Mouse (Mus musculus): ENCODE data around the gene Zswim3. TPM values are rescaled to one million over a fixed set of nuclear protein-coding genes. Genes with fewer than 3 reads are reported as not detected.

The Zswim3 gene
- polyA plus RNA-seq, 1 experiment from 2014 or later: 6.4 TPM

- H3K27ac ChIP-seq (replicated peaks; ENCODE audit: low read depth, low read length): no peak overlapping the region
Measured at GRCm38 (mm10) chr2:164767812-164768540, 36.9 kb upstream of the Zswim3 start.

GRCm38 (mm10) chr2:164769258-164770037 is 35.5 kb upstream of the Zswim3 start, which contains the start of gene Ube2c:
TSS of gene Ube2c (plus strand) at chr2:164769898.
- H3K4me1 ChIP-seq (ENCODE audit: control insufficient read depth, insufficient read depth, low read length): peaks cover 18% of the 10 kb centered on the region; the same call in 1 of the 2 replicates
- no peaks in the 10 kb centered on the region for H3K9me3 ChIP-seq (ENCODE audit: control insufficient read depth, low read length)
- peaks cover 50% of the 10 kb centered on the region for H3K36me3 ChIP-seq (ENCODE audit: control insufficient read depth, insufficient read depth, low read length)
- 2% methylated on average over 53 of the region's 53 CpGs for WGBS
- peak within 1 kb of the TSS; percentile 82 for H3K9ac ChIP-seq (ENCODE audit: low read depth, low read length)
- peak within 1 kb of the TSS; percentile 93 for H3K4me3 ChIP-seq (ENCODE audit: low read depth, low read length)
- DNase-seq (ENCODE audit: low spot score) (peak; percentile 100), ATAC-seq (ENCODE audit: low read depth) (peak; percentile 99)
- H3K27me3 ChIP-seq (replicated peaks; ENCODE audit: control insufficient read depth, insufficient read depth, low read length): no peaks in the 10 kb centered on the region
- H3K4me2 ChIP-seq (ENCODE audit: low read depth, low read length): peak within 1 kb of the TSS; percentile 93
- H3K27ac ChIP-seq (replicated peaks; ENCODE audit: low read depth, low read length): peak within 1 kb of the TSS; percentile 48; the same call in 1 of the 2 replicates

More at GRCm38 (mm10) chr2:164767812-164768540, 36.9 kb upstream of the Zswim3 start:
- Histone ChIP-seq H3K4me3 (ENCODE audit: low read depth, low read length) (no peak overlapping the region), H3K27me3 (replicated peaks; ENCODE audit: control insufficient read depth, insufficient read depth, low read length) (no peaks in the 10 kb centered on the region), H3K4me1 (ENCODE audit: control insufficient read depth, insufficient read depth, low read length) (peaks cover 18% of the 10 kb centered on the region; the same call in 1 of the 2 replicates), H3K4me2 (ENCODE audit: low read depth, low read length) (no peak overlapping the region), H3K9me3 (ENCODE audit: control insufficient read depth, low read length) (no peaks in the 10 kb centered on the region), H3K9ac (ENCODE audit: low read depth, low read length) (no peak overlapping the region), H3K36me3 (ENCODE audit: control insufficient read depth, insufficient read depth, low read length) (peaks cover 53% of the 10 kb centered on the region)
- 97% methylated on average over 15 of the region's 15 CpGs for WGBS
- ATAC-seq (ENCODE audit: low read depth) (no peak), DNase-seq (ENCODE audit: low spot score) (no peak)

- 4% methylated on average over 15 of the region's 15 CpGs for WGBS
- DNase-seq (ENCODE audit: low spot score) (no peak), ATAC-seq (ENCODE audit: low read depth) (no peak)
- Histone ChIP-seq H3K27ac (replicated peaks; ENCODE audit: low read depth, low read length) (0 out of 2 replicates have a peak overlapping the region, but pooled peaks have one; percentile 48), H3K9me3 (ENCODE audit: control insufficient read depth, low read length) (no peaks in the 10 kb centered on the region), H3K4me1 (ENCODE audit: control insufficient read depth, insufficient read depth, low read length) (peaks cover 18% of the 10 kb centered on the region; the same call in 1 of the 2 replicates), H3K9ac (ENCODE audit: low read depth, low read length) (peak overlapping the region; percentile 82), H3K27me3 (replicated peaks; ENCODE audit: control insufficient read depth, insufficient read depth, low read length) (no peaks in the 10 kb centered on the region), H3K4me2 (ENCODE audit: low read depth, low read length) (peak overlapping the region; percentile 93), H3K36me3 (ENCODE audit: control insufficient read depth, insufficient read depth, low read length) (peaks cover 42% of the 10 kb centered on the region), H3K4me3 (ENCODE audit: low read depth, low read length) (peak overlapping the region; percentile 93)
Measured at GRCm38 (mm10) chr2:164770279-164770678, 34.6 kb upstream of the Zswim3 start.

- DNase-seq (ENCODE audit: low spot score) (no peak), ATAC-seq (ENCODE audit: low read depth) (no peak)
- Histone ChIP-seq H3K9me3 (ENCODE audit: control insufficient read depth, low read length) (no peaks in the 10 kb centered on the region), H3K36me3 (ENCODE audit: control insufficient read depth, insufficient read depth, low read length) (peaks cover 34% of the 10 kb centered on the region), H3K4me2 (ENCODE audit: low read depth, low read length) (peak overlapping the region; percentile 93), H3K4me1 (ENCODE audit: control insufficient read depth, insufficient read depth, low read length) (peaks cover 18% of the 10 kb centered on the region; the same call in 1 of the 2 replicates), H3K9ac (ENCODE audit: low read depth, low read length) (peak overlapping the region; percentile 82), H3K27ac (replicated peaks; ENCODE audit: low read depth, low read length) (no peak overlapping the region), H3K27me3 (replicated peaks; ENCODE audit: control insufficient read depth, insufficient read depth, low read length) (no peaks in the 10 kb centered on the region), H3K4me3 (ENCODE audit: low read depth, low read length) (peak overlapping the region; percentile 93)
- 74% methylated on average over 8 of the region's 8 CpGs for WGBS
Measured at GRCm38 (mm10) chr2:164771123-164771522, 33.8 kb upstream of the Zswim3 start.

- H3K4me1 ChIP-seq (ENCODE audit: control insufficient read depth, insufficient read depth, low read length): peaks cover 18% of the 10 kb centered on the region; the same call in 1 of the 2 replicates
- no peak overlapping the region for H3K27ac ChIP-seq (replicated peaks; ENCODE audit: low read depth, low read length)
- H3K9ac ChIP-seq (ENCODE audit: low read depth, low read length): no peak overlapping the region
- ATAC-seq (ENCODE audit: low read depth) (no peak), DNase-seq (ENCODE audit: low spot score) (no peak)
- H3K36me3 ChIP-seq (ENCODE audit: control insufficient read depth, insufficient read depth, low read length): peaks cover 15% of the 10 kb centered on the region
- no peaks in the 10 kb centered on the region for H3K9me3 ChIP-seq (ENCODE audit: control insufficient read depth, low read length)
- WGBS: 79% methylated on average over 14 of the region's 14 CpGs
- no peaks in the 10 kb centered on the region for H3K27me3 ChIP-seq (replicated peaks; ENCODE audit: control insufficient read depth, insufficient read depth, low read length)
- H3K4me2 ChIP-seq (ENCODE audit: low read depth, low read length): no peak overlapping the region
- no peak overlapping the region for H3K4me3 ChIP-seq (ENCODE audit: low read depth, low read length)
Measured at GRCm38 (mm10) chr2:164773229-164773988, 31.5 kb upstream of the Zswim3 start.

GRCm38 (mm10) chr2:164773989-164774364 is 30.9 kb upstream of the Zswim3 start:
- WGBS: 83% methylated on average over 5 of the region's 5 CpGs

GRCm38 (mm10) chr2:164776130-164776529 is 28.8 kb upstream of the Zswim3 start:
- peaks cover 15% of the 10 kb centered on the region for H3K36me3 ChIP-seq (ENCODE audit: control insufficient read depth, insufficient read depth, low read length)
- no peak overlapping the region for H3K9ac ChIP-seq (ENCODE audit: low read depth, low read length)
- H3K4me2 ChIP-seq (ENCODE audit: low read depth, low read length): no peak overlapping the region
- H3K4me3 ChIP-seq (ENCODE audit: low read depth, low read length): no peak overlapping the region
- H3K27me3 ChIP-seq (replicated peaks; ENCODE audit: control insufficient read depth, insufficient read depth, low read length): no peaks in the 10 kb centered on the region
- H3K9me3 ChIP-seq (ENCODE audit: control insufficient read depth, low read length): no peaks in the 10 kb centered on the region
- no peak for ATAC-seq (ENCODE audit: low read depth)
- no peak overlapping the region for H3K27ac ChIP-seq (replicated peaks; ENCODE audit: low read depth, low read length)
- no peak for DNase-seq (ENCODE audit: low spot score)
- 85% methylated on average over 6 of the region's 6 CpGs for WGBS
- peaks cover 9% of the 10 kb centered on the region; the same call in 1 of the 2 replicates for H3K4me1 ChIP-seq (ENCODE audit: control insufficient read depth, insufficient read depth, low read length)

More at GRCm38 (mm10) chr2:164773989-164774364, 30.9 kb upstream of the Zswim3 start:
- H3K4me3 ChIP-seq (ENCODE audit: low read depth, low read length): no peak overlapping the region
- peaks cover 15% of the 10 kb centered on the region for H3K36me3 ChIP-seq (ENCODE audit: control insufficient read depth, insufficient read depth, low read length)
- no peaks in the 10 kb centered on the region for H3K9me3 ChIP-seq (ENCODE audit: control insufficient read depth, low read length)
- H3K27ac ChIP-seq (replicated peaks; ENCODE audit: low read depth, low read length): no peak overlapping the region
- ATAC-seq (ENCODE audit: low read depth) (no peak), DNase-seq (ENCODE audit: low spot score) (no peak)
- peaks cover 18% of the 10 kb centered on the region; the same call in 1 of the 2 replicates for H3K4me1 ChIP-seq (ENCODE audit: control insufficient read depth, insufficient read depth, low read length)
- no peak overlapping the region for H3K4me2 ChIP-seq (ENCODE audit: low read depth, low read length)
- no peak overlapping the region for H3K9ac ChIP-seq (ENCODE audit: low read depth, low read length)
- H3K27me3 ChIP-seq (replicated peaks; ENCODE audit: control insufficient read depth, insufficient read depth, low read length): no peaks in the 10 kb centered on the region

- 57% methylated on average over 14 of the region's 17 CpGs for WGBS
- Histone ChIP-seq H3K4me3 (ENCODE audit: low read depth, low read length) (no peak overlapping the region), H3K27me3 (replicated peaks; ENCODE audit: control insufficient read depth, insufficient read depth, low read length) (no peaks in the 10 kb centered on the region), H3K9ac (ENCODE audit: low read depth, low read length) (no peak overlapping the region), H3K9me3 (ENCODE audit: control insufficient read depth, low read length) (no peaks in the 10 kb centered on the region), H3K27ac (replicated peaks; ENCODE audit: low read depth, low read length) (no peak overlapping the region), H3K4me1 (ENCODE audit: control insufficient read depth, insufficient read depth, low read length) (peaks cover 6% of the 10 kb centered on the region; the same call in 1 of the 2 replicates), H3K36me3 (ENCODE audit: control insufficient read depth, insufficient read depth, low read length) (peaks cover 12% of the 10 kb centered on the region), H3K4me2 (ENCODE audit: low read depth, low read length) (no peak overlapping the region)
- no peak for ATAC-seq (ENCODE audit: low read depth)
- no peak for DNase-seq (ENCODE audit: low spot score)
Measured at GRCm38 (mm10) chr2:164776801-164777200, 28.1 kb upstream of the Zswim3 start.
